Mouse (Mus musculus) forebrain, embryonic 10.5 days (tissue): ENCODE measurements around the gene Slc25a42. TPM values are rescaled to one million over a fixed set of nuclear protein-coding genes. Genes with fewer than 3 reads are reported as not detected.

Source experiments
- DNase-seq: peaks from one replicate; pipeline ENCODE4 v3.0.0-alpha.2; 2017; ENCODE audit warnings: low spot score; ENCODE audit errors: extremely low spot score
- H3K27ac ChIP-seq: fragments of 300-500 bp; sonication (generic); 2 replicates; pipeline ENCODE4 v1.5.1; 2016; ENCODE audit warnings: mild to moderate bottlenecking
- H3K27me3 ChIP-seq: fragments of 300-500 bp; sonication (generic); 2 replicates; pipeline ENCODE4 v1.6.1; 2016; ENCODE audit warnings: mild to moderate bottlenecking; ENCODE audit not compliant: poor library complexity, severe bottlenecking
- H3K36me3 ChIP-seq: fragments of 300-500 bp; sonication (generic); replicated peaks from 2 replicates; pipeline ENCODE4 v1.6.1; 2016; ENCODE audit warnings: mild to moderate bottlenecking, moderate library complexity
- H3K4me1 ChIP-seq: fragments of 300-500 bp; sonication (generic); 2 replicates; pipeline ENCODE4 v1.6.1; 2016
- H3K4me3 ChIP-seq: fragments of 300-500 bp; sonication (generic); 2 replicates; pipeline ENCODE4 v1.5.1; 2016; ENCODE audit warnings: mild to moderate bottlenecking, moderate library complexity
- H3K9me3 ChIP-seq: fragments of 300-500 bp; sonication (generic); 2 replicates; pipeline ENCODE4 v1.6.1; 2016; ENCODE audit warnings: mild to moderate bottlenecking, moderate library complexity
- WGBS: fragments of 180-500 bp; shearing (Covaris S2); methylation state at CpG from one replicate; pipeline ENCODE4 v1.1.7; 2016; 5-methylcytosine and 5-hydroxymethylcytosine counted together
- polyA plus RNA-seq: library from polyadenylated mRNA; unstranded; fragments of >200 nt; fragmentation: Nextera tagmentation; extraction: Ambion mirVana; gene quantifications from 2 replicates; pipeline ENCODE4 v1.2.1, GENCODE M21; 2016

The Slc25a42 gene
- polyA plus RNA-seq, 1 experiment from 2014 or later = 2.2 TPM

GRCm38 (mm10) chr8:70158069-70158853 lies 53.8 kb downstream of the Slc25a42 start:
- WGBS = 13% methylated on average over 39 of the region's 40 CpGs
- no peaks in the 10 kb centered on the region for H3K36me3 ChIP-seq
- peaks cover 41% of the 10 kb centered on the region for H3K27me3 ChIP-seq
- H3K4me3 ChIP-seq = peak overlapping the region; percentile 65
- peak; percentile 86 for DNase-seq
- H3K27ac ChIP-seq = peak overlapping the region; percentile 84
- H3K9me3 ChIP-seq = no peaks in the 10 kb centered on the region
- H3K4me1 ChIP-seq = peaks cover 27% of the 10 kb centered on the region

GRCm38 (mm10) chr8:70157240-70157800 lies 54.8 kb downstream of the Slc25a42 start:
- no peak overlapping the region for H3K4me3 ChIP-seq
- no peaks in the 10 kb centered on the region for H3K36me3 ChIP-seq
- H3K9me3 ChIP-seq = no peaks in the 10 kb centered on the region
- no peak for DNase-seq
- peaks cover 47% of the 10 kb centered on the region for H3K27me3 ChIP-seq
- WGBS = 100% methylated on average over 1 of the region's 1 CpGs
- peaks cover 36% of the 10 kb centered on the region for H3K4me1 ChIP-seq
- no peak overlapping the region for H3K27ac ChIP-seq

- no peak overlapping the region for H3K27ac ChIP-seq
These were observed 59.4 kb downstream of the Slc25a42 start for GRCm38 (mm10) chr8:70152537-70153257.

GRCm38 (mm10) chr8:70150158-70150557 lies 61.9 kb downstream of the Slc25a42 start:
- H3K27me3 ChIP-seq = peaks cover 39% of the 10 kb centered on the region
- H3K27ac ChIP-seq = 0 out of 2 replicates have a peak overlapping the region, but pooled peaks have one; percentile 2
- WGBS = 21% methylated on average over 13 of the region's 13 CpGs
- no peak for DNase-seq
- peaks cover 23% of the 10 kb centered on the region for H3K36me3 ChIP-seq
- peaks cover 18% of the 10 kb centered on the region for H3K4me1 ChIP-seq
- H3K9me3 ChIP-seq = no peaks in the 10 kb centered on the region
- no peak overlapping the region for H3K4me3 ChIP-seq

More at GRCm38 (mm10) chr8:70152537-70153257, 59.4 kb downstream of the Slc25a42 start:
- DNase-seq = peak; percentile 75
- no peaks in the 10 kb centered on the region for H3K9me3 ChIP-seq
- peaks cover 20% of the 10 kb centered on the region for H3K4me1 ChIP-seq
- WGBS = 11% methylated on average over 18 of the region's 22 CpGs
- peak overlapping the region; percentile 42 for H3K4me3 ChIP-seq
- no peaks in the 10 kb centered on the region for H3K36me3 ChIP-seq
- H3K27me3 ChIP-seq = peaks cover 50% of the 10 kb centered on the region

- WGBS = 88% methylated on average over 7 of the region's 7 CpGs
- Histone ChIP-seq H3K27me3 (peaks cover 24% of the 10 kb centered on the region), H3K27ac (no peak overlapping the region), H3K36me3 (peaks cover 45% of the 10 kb centered on the region), H3K4me3 (no peak overlapping the region), H3K9me3 (no peaks in the 10 kb centered on the region), H3K4me1 (peaks cover 15% of the 10 kb centered on the region)
- no peak for DNase-seq
These were observed 64.2 kb downstream of the Slc25a42 start for GRCm38 (mm10) chr8:70147678-70148607.

GRCm38 (mm10) chr8:70139981-70140380 lies 72.1 kb downstream of the Slc25a42 start:
- peak overlapping the region; percentile 87 for H3K27ac ChIP-seq
- peak overlapping the region; percentile 77 for H3K4me3 ChIP-seq
- 17% methylated on average over 9 of the region's 9 CpGs for WGBS
- peaks cover 57% of the 10 kb centered on the region for H3K36me3 ChIP-seq
- no peaks in the 10 kb centered on the region for H3K27me3 ChIP-seq
- peaks cover 23% of the 10 kb centered on the region for H3K4me1 ChIP-seq
- no peaks in the 10 kb centered on the region for H3K9me3 ChIP-seq
- DNase-seq = no peak

- H3K27ac ChIP-seq = peak within 1 kb of the TSS; percentile 87
- peaks cover 23% of the 10 kb centered on the region for H3K4me1 ChIP-seq
- DNase-seq = peak; percentile 98
- under 1% methylated on average over 46 of the region's 46 CpGs for WGBS
- no peaks in the 10 kb centered on the region for H3K27me3 ChIP-seq
- H3K4me3 ChIP-seq = peak within 1 kb of the TSS; percentile 77
- no peaks in the 10 kb centered on the region for H3K9me3 ChIP-seq
- H3K36me3 ChIP-seq = peaks cover 57% of the 10 kb centered on the region
These were observed 72.9 kb downstream of the Slc25a42 start, which contains the start of the genes Rfxank, Borcs8 and Mef2b for GRCm38 (mm10) chr8:70139026-70139857. Rfxank (minus strand) TSS chr8:70139154. Borcs8 (plus strand) TSS chr8:70139499. Mef2b (plus strand) TSS chr8:70139711.

- peaks cover 57% of the 10 kb centered on the region for H3K36me3 ChIP-seq
- H3K27ac ChIP-seq = no peak overlapping the region
- peaks cover 23% of the 10 kb centered on the region for H3K4me1 ChIP-seq
- no peaks in the 10 kb centered on the region for H3K27me3 ChIP-seq
- H3K4me3 ChIP-seq = peak overlapping the region; percentile 77
- 81% methylated on average over 4 of the region's 4 CpGs for WGBS
- H3K9me3 ChIP-seq = no peaks in the 10 kb centered on the region
- no peak for DNase-seq
These were observed 74.2 kb downstream of the Slc25a42 start for GRCm38 (mm10) chr8:70137890-70138289.

GRCm38 (mm10) chr8:70136591-70136990 lies 75.5 kb downstream of the Slc25a42 start:
- Histone ChIP-seq H3K4me1 (peaks cover 34% of the 10 kb centered on the region), H3K36me3 (peaks cover 52% of the 10 kb centered on the region), H3K27ac (no peak overlapping the region), H3K27me3 (no peaks in the 10 kb centered on the region), H3K4me3 (no peak overlapping the region), H3K9me3 (no peaks in the 10 kb centered on the region)
- DNase-seq = no peak
- 78% methylated on average over 4 of the region's 4 CpGs for WGBS

- 95% methylated on average over 9 of the region's 9 CpGs for WGBS
- Histone ChIP-seq H3K36me3 (peaks cover 52% of the 10 kb centered on the region), H3K4me3 (no peak overlapping the region), H3K27ac (no peak overlapping the region), H3K9me3 (no peaks in the 10 kb centered on the region), H3K27me3 (no peaks in the 10 kb centered on the region), H3K4me1 (peaks cover 31% of the 10 kb centered on the region)
- no peak for DNase-seq
These were observed 77.2 kb downstream of the Slc25a42 start for GRCm38 (mm10) chr8:70134931-70135330.
